Mouse (Mus musculus): ENCODE results near the gene Hecw2.

Hecw2 gene

DNA sequence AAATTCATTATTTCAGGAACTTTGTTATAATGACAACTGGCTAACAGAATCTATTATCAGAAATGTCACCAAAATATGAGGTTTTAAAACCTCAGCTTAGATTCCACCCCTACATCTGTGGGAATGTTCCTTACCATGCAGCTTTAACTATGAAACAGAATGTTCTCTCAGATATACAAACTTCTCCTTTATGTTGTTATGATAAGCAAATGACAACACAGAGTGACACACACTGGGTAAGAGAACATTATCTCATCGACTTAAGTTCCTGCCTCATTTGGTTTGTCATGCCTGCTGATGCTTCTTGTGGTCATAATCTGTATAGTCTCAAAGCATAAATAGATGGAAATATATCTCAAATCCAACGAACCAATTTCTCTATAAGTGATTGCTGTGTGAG is 312.5 kb downstream of the Hecw2 start:
- no peak for DNase-seq

DNA sequence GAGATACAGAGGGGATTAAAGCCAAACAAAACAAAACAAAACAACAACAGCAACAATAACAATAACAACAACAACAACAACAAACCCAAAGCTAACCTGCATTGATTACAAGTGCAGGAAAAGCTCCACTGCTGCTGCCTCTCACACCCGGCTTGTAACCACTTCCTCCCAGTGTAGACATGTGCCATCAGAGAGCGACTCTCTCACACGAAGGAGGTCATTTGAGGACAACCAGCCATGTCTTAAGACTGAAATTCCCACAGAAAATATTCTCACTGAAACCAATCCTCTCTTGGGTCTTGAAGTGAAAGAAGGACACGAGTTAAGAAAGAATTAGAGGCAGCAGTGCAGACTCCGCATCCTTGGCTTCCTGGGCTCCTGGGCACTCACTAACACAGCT is 319.0 kb downstream of the Hecw2 start:
- DNase-seq: no peak

DNA sequence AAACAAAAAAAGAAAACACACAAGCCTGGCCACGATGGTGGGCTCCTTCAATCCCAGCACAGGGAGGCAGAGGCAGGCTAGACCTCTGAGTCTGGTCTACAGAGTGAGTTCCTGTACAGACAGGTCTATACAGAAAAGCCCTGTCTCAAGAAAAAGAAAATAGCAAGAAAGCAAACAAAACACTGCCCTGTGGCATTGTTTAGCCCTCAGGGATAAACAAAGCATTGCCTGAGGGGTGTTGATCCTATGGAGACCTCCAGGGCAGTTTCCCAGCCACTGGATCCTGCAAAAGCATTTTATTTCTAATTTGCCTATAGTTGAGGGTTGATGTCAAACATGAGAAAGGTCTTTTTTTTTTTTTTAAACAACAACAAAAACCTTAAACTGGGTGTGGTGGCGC is 327.7 kb downstream of the Hecw2 start:
- DNase-seq: no peak

DNA sequence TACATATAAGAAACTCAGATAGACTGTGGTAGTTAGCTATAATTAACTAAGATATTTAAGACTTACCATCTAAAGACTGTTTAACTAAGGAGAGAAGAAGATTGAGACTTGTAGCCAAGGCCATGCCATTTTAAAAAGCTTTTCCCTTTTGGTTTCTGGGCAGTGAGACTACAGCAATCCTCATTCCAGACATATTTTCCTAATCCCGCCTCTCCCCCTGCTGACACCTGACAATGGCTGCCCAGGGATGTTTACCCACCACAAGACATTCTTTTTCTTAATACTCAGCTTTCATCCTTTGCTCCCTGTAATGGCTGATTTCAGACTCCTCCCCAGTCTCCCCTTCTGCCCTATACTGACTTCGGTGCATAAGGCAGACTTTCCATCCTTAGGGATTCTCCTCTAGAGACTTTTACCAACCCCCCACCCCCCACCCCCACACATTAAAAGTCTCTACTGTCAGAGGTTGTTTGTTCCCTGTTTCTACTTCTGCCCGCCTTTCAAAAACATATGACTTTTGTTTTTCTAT is 328.5 kb downstream of the Hecw2 start:
- no peak for DNase-seq

DNA sequence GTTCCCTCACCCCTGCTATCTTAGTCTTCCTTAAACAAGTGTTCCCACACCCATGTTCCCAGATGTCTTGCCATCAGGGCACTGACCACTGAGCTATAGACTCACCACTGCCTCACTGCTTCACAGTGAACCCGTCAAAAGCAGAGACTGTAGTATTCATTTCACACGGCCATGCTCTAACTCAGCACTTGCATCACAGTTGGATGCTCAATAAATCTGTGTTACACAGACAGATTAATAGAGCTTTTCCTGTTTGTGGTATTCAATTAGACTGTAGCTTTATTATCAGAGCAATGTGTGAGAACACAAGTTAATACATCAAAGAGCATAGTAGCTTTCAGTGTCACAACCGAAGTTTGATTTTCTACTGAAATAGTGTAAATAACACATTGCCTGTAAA is 330.9 kb downstream of the Hecw2 start:
- no peak for DNase-seq

DNA sequence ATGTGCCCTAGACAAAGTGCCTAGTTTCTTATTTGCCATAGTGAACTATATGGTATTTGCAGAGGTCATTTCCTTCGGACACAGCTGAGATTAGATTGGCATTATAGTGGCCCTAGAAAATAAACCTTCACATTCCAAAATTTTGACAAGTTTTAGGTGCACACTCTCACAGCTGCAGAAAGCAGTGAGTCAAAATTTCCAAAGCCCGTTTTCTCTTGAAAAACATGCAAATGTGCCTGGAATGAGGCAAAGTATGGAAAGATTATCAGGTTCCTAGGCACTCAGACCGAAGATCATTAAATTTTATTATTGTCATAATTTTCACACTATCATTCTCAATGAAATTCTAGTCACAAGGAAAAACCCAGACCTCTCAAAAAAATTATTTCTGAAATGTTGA is 334.4 kb downstream of the Hecw2 start:
- DNase-seq: no peak

DNA sequence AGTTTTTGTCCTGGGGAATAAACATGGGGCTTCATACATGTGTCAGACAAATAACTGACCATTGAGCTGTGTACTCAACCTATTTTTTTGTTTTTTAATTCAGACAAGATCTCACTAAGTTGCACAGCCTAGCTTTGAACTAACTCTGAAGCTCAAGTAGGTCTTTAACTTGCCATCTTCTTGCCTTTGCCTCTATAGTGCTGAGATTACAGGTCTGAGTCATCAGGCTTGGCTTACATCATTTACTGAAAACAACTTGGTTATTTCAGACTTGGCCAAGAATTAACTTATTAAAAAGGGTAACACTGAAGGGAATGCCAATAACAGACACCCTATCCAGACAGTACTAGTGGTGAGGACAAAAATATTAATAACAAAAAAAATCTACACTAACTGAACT is 335.8 kb downstream of the Hecw2 start:
- DNase-seq: no peak

DNA sequence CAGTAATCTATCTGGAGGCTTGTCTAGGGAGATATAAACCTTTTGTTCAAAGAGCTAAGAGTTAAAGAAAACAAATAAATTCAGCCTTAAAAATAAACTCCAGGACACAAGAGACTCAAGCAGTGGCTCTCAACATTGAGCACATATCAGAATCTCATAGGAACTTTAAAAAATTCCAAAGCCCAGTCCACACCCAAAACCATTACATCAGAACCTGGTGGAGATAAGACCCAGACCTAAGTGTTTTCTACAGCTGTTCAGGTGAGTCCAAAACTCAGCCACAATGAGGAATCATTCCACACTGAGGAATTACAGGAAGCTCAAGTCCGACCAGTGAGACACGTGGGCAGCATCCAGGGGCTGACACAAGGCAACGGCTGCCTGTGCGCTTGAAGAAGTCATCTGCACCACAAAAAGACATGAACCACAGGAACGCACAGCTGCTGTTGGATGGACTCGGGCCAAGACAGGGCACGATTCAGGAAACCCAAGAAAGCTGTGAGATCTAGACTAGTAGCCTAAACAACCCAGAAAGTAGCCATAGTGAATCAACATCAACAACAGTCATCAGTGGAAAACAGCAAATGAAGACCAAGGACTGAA is 338.4 kb downstream of the Hecw2 start:
- DNase-seq: peak; percentile 9 to 28

DNA sequence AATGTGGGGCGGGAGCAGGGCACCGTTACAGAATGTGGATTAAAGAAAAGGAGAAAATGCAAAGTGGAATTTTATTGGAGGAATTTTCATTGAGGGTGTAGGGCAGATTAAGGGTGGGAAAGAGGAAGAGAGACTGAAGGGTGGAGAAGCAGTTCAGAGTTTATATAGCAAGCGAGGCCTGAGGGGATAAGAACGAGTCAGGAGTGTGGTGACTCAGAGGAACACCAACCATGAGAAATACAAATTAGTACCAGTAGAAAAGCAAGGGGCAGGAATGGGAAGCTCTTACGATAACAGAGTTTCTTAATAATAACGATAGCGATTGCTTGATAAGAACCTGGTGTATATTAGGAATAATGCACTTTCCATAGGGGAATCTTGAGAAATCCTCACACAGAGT is 339.2 kb downstream of the Hecw2 start:
- no peak for DNase-seq

DNA sequence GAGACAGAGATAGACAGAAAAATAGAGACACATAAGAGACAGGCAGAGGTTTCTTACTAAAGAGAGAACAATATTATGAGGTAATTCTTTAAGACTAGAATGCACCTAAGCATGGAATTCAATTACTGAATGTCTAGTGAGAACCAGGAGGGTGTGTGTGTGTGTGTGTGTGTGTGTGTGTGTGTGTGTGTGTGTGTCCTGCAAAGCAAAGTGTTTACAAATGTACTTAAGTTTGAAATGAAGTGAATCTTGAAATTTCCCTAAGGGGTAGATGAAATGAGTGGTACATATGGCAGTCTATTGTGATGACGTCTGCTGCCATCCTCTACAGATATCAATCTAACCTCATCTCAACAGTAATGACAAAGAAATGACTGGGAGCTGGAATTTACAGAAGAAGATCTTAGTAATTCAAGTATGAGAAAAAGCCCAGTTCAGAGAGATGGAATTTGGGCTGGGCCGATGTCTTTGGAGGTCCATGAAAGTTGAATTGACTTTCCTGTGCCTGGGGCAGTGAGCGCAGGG is 342.8 kb downstream of the Hecw2 start:
- DNase-seq: no peak

DNA sequence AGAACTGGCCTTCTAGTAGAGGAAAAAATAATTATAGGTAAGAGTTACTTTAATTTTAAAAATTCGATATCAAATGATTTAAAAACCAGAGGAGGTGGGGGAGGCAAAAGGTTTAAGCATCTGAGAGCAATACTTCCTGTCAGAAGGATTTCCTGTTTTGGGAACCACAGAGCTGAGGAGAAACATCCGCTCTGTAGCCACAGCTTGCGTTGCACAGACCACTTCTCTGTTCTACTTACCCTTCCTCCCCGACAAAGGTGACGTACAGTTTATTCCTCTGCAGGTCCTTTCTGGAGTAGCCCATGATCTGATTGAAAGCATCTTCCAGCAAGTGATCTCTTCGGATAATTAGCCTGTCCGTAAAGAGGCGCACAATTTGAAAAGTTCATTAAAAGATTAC is 343.6 kb downstream of the Hecw2 start:
- DNase-seq: no peak

DNA sequence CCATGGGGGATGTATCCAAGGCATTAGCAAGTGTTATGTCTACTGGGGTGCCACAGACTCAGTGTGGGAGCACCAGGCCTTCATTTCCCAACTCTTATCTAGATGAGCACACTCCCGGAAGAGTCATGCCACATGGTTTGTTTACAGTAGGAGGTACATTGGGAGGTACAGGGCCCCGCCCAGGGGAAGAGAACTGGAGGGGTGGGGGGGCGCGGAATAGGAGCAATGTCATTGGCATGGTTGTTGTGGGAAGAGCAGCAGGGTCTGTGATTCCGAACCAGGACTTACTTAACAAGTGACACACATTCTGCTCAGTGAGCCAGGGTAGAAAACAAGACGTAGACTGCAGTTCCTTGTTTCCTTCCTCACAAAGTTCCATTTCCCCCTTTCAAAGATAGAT is 344.1 kb downstream of the Hecw2 start:
- DNase-seq: no peak

DNA sequence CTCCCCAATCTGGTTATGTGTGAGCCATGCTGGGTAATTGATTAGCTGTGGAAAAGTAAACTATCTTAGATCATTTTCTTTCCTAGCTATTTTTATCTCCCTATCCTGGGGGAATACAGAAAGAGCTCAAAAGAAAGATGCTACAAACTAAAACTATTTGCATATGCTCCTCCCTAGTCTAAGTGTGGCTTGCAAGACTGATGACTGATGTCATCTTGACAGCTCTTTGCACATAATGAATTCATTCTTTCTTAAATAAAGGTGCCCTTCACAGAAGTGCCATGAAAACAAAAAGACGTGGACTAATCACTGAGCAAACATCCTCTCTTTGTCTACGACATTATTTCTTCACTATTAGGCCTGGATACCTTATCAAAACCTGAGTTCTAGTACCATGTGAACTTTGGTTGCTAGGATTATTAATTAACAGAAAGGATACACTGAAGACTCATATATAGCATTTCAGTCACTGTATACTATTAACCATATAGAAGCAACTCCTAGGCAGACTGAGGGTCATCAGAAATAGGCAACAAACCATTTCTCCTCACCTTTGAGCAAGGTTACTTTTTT is 348.2 kb downstream of the Hecw2 start:
- no peak for DNase-seq

DNA sequence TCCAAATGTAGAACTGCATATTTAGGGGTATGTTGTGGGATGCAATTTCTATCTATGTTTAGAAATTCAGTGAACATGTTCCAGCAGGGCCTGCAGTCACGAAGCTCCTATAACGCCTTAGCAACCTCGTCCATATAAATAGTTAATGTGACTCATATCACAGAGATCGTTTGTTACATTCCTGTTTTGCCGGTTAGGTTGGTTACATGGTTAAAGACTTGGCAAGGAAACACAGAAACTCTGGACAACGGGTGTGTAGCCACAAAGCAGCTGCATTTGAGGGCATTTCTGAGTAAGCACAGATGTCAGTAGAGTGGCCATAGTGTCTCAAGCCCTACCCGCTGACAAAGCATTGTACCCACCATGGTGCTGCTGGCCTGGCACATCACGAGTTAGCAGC is 349.1 kb downstream of the Hecw2 start:
- no peak for DNase-seq

DNA sequence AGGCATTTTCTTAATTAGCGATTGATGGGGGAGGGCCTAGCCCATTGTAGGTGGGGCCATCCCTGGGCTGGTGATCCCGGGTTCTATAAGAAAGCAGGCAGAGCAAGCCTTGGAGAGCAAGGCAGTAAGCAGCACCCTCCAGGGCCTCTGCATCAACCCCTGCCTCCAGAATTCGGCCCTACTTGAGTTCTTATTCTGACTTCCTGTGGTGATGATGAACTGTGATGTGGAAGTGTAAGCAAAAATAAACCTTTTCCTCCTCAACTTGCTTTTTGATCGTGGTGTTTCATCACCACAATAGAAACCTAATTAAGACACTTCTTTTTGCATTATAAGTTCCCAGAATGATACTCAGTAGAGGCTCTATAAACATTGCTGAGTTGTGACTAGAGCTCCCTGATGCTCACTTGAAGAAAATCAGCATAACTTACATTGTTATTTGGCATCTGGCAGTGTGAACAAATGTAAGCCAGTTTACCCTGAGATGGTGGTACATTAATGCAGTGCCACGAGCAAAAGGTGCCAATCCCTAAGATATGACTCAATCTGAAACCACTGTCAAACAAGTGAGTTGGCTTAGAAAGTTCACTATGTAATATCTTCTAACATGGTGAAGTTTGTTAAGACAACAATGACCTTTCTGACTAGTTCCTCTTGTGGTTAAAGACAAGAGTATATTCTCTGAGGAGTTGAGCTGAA is 349.9 kb downstream of the Hecw2 start:
- DNase-seq: no peak

DNA sequence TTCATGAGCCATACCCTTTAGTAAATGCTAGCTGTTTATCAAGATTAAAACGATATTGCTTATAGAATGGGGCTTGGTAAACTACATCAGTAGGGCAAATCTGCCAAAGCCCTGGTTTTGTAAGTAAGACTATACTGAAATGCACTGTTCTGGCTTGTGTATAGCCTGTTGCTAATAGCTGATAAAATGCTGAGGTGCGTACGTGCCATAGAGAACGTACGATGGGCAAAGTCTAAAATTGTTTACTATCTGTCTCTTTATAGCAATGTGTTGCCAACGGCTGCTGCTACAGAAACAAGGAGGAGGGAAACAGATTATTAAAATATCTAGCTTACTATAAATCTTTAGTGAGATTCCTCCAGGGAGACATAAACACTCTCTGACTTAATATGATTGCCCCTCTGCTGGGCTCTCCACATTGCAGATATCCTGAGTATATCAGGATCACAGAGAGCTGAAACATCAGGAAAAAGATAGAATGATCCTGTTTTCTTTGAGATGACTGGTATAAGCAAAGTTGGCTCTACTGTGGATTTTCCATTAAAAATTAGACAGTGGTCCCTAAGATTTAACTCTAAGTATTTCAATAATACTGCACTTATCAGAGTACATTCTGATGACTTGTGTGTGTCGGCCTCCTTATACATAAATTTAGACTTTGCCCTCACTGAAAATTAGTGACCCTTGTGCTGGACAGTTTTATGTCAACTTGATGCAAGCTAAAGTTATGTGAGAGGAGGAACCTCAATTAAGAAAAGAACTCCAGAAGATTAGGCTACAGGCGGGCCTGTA is 350.6 kb downstream of the Hecw2 start:
- no peak for DNase-seq

DNA sequence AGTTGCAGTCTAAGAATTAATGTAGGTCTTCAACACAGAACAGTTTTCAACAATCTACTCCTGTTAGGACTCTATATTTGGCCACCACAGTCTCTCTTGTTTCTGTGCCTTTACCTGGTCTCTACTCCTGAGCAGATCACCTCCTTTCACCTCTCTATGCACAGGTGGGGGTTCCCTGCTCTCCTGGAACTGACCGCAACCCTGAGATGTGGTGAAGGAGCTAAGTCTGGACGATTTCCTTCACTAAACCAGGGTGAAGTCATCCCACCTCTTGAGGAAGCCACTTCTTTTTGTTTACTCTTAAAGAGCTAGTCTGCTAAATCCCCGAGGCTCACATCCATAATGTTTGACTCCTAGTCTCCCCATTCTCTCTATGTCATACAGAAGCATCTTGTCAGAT is 351.9 kb downstream of the Hecw2 start:
- no peak for DNase-seq

DNA sequence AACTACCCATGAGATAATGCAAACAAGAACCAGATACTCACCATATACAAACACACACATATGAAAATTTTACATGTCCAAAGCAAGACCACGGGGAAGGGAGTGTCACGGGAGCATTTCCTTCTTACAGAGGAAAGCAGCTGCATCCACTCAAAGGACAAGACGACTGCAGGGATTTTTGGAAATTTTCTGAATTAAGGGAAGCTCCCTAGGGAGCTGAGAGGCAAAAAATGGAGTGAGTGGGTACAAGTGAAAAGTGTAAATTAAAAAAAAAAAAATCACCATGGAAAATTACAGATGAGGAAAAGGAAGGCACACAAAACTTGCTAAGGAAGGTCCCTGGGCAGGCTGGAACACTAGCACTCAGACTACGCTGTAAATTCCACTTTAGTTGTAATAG is 353.9 kb downstream of the Hecw2 start:
- DNase-seq: no peak

DNA sequence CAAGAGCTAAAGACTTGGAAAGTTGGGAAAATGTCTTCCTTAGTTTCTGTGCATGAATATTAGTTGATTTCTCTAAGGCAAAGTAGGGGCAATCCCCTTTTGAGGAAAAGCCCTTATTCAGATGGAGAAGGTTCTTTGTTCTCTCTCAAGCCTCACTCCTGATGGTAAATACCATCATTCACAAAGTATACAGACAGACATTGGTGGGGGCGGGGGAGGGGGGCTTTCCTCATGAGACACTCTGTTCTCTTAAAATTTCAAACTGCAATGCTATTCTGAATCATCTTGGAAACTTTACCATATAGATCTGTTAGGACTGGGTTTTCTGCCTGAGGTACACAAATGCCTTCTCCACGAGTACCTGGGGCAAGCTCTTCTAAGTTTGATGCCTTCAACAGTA is 355.6 kb downstream of the Hecw2 start:
- no peak for DNase-seq

DNA sequence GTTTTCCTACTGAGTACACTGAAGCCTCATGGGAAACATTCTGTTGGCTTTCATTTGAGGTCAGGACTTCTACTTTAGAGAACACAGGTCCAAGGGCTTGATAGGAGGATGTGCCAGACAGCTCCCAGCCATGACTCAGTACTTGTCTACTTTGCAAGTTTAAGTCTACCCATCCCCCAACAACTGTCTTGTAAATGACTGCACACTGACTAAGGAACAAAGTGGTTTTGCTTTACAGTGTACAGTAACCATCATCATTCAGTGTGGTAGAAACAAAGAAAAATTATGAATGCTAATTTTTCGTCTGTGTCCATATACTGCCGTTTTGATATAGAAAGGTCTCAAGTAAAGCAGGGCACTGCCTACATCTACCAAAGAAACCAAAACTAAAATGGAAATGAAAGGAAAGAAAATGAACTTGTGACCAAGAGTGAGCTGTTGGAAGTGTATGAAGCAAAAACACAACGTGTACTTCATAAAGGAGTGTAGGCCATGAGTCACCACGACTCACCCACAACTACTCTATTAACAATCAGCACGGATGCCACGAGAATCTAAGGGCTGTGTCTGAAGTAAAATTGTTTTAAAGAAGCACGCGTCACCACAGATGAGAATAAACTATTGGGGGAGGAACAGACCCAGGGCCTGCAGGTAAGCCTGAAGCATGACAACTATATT is 356.6 kb downstream of the Hecw2 start:
- no peak for DNase-seq

DNA sequence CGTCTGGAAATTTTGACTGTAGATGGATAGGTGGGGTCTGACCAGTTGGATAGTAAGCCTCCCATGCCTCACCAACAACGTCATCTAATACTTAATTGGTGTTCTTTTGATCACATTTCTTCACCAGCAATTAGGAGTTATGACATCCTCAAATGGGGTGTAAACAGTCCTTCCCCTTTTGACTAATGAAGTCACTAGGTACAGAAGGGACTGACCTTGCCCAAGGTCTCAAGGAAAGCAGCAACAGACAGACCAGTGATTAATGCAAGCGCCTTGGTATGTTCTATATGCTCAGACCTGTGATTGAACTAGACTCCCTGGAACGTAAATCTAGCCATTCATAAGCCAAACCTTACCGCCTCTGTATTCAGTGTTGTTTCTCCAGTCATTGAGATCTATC is 364.7 kb downstream of the Hecw2 start:
- no peak for DNase-seq

DNA sequence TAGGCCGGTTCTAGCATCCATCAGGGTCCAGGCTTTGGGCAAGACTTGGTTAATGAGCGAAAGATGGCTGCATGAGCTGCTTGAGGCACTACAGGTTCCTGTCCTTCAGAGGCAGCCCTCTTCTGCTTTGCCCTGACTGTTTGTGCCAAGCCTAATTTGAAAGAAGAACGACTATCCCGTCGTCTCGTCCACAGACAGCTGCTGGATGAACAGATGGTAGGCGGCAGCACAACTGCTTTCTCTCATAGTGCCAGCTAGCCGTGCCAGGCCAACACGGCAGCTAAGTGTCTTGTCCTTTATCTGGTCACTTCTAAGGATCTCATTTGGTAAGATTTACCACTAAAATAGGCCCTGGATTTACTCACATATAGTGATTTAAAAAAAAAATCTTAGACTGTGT is 365.9 kb downstream of the Hecw2 start:
- DNase-seq: peak; percentile 73 to 81
